In genomic region chr8:61894062-61894461, GRCm38 (mm10) we compare ENCODE assay signal across 8 mouse cellular contexts. TPM values are rescaled to one million over a fixed set of nuclear protein-coding genes. Genes with fewer than 3 reads are reported as not detected.
A peak's percentile ranks its signal among the peaks of the same experiment; 100 is the strongest.
DNase-seq lines count a peak whose midpoint lies in the region; ATAC-seq and TF ChIP-seq lines count a peak whose summit lies in the region.

No protein-coding gene starts in this region.

- no peaks in the 10 kb centered on the region for H3K27me3 ChIP-seq in hindbrain, embryonic 10.5 days (ENCODE audit: insufficient read depth, poor library complexity, severe bottlenecking)
- H3K27me3 ChIP-seq in hindbrain, embryonic 13.5 days, result no peaks in the 10 kb centered on the region
- no peaks in the 10 kb centered on the region for H3K27me3 ChIP-seq in neural tube, embryonic 14.5 days (ENCODE audit: control insufficient read depth, insufficient read depth, low read length)

- no peaks in the 10 kb centered on the region for H3K9me3 ChIP-seq in hindbrain, embryonic 10.5 days
- no peaks in the 10 kb centered on the region for H3K9me3 ChIP-seq in hindbrain, embryonic 13.5 days
- H3K9me3 ChIP-seq in neural tube, embryonic 14.5 days (ENCODE audit: control insufficient read depth, low read length), result no peaks in the 10 kb centered on the region

- H3K4me2 ChIP-seq in hindbrain, embryonic 13.5 days, result no peak overlapping the region
- H3K4me2 ChIP-seq in neural tube, embryonic 14.5 days (ENCODE audit: low read depth, low read length), result no peak overlapping the region

- peak; percentile 47 for DNase-seq in hindbrain, embryonic 10.5 days (ENCODE audit: low spot score)
- peak; percentile 65 for DNase-seq in ES-CJ7 (ENCODE audit: low read depth, low spot score)
- peak; percentile 73 for DNase-seq in brain, embryonic 14.5 days (ENCODE audit: low read depth)
- DNase-seq in heart, postnatal 10 days, result peak; percentile 79 to 87
- peak; percentile 58 to 70 for DNase-seq in left cerebral cortex, adult 18-20 months (ENCODE audit: low spot score in 2 of 2)
- DNase-seq in spleen, postnatal 14 days (ENCODE audit: low spot score in 2 of 2), result no peak

- intact Hi-C loops in heart, postnatal 10 days (cut with DNase I), result loop anchor here (1.0 to 2.0 kb wide), 4 partner anchors 33 to 166 kb away; no protein-coding TSS in a partner anchor

- no peak for ATAC-seq in hindbrain, embryonic 13.5 days (ENCODE audit: low FRiP score)
- ATAC-seq in neural tube, embryonic 14.5 days (ENCODE audit: low read depth), result peak; percentile 82; the same call in 1 of the 2 replicates

- TF ChIP-seq CTCF in brain, embryonic 14.5 days (IDR thresholded peaks at IDR 0.05; ENCODE audit: borderline replicate concordance, extremely low read depth, insufficient read depth, insufficient read length), result peak; percentile 61; the same call in 1 of the 2 replicates

- H3K9ac ChIP-seq in hindbrain, embryonic 13.5 days, result no peak overlapping the region
- no peak overlapping the region for H3K9ac ChIP-seq in neural tube, embryonic 14.5 days (replicated peaks; ENCODE audit: low read depth, low read length)

- no peaks in the 10 kb centered on the region for H3K36me3 ChIP-seq in hindbrain, embryonic 10.5 days
- no peaks in the 10 kb centered on the region for H3K36me3 ChIP-seq in hindbrain, embryonic 13.5 days
- H3K36me3 ChIP-seq in neural tube, embryonic 14.5 days (ENCODE audit: control insufficient read depth, insufficient read depth, low read length), result no peaks in the 10 kb centered on the region

- WGBS in hindbrain, embryonic 10.5 days, result 59% methylated on average over 2 of the region's 2 CpGs
- WGBS in hindbrain, embryonic 13.5 days, result 60% methylated on average over 2 of the region's 2 CpGs
- WGBS in neural tube, embryonic 14.5 days, result 61% methylated on average over 2 of the region's 2 CpGs

- H3K4me1 ChIP-seq in hindbrain, embryonic 10.5 days (replicated peaks), result no peaks in the 10 kb centered on the region
- no peaks in the 10 kb centered on the region for H3K4me1 ChIP-seq in hindbrain, embryonic 13.5 days (replicated peaks)
- no peaks in the 10 kb centered on the region for H3K4me1 ChIP-seq in neural tube, embryonic 14.5 days (ENCODE audit: control insufficient read depth, insufficient read depth, low read length)

- TF ChIP-seq POLR2A in brain, embryonic 14.5 days (IDR thresholded peaks at IDR 0.05; ENCODE audit: borderline replicate concordance, extremely low read depth, insufficient read depth, insufficient read length, poor library complexity, severe bottlenecking), result no peak

- H3K27ac ChIP-seq in hindbrain, embryonic 10.5 days, result no peak overlapping the region
- no peak overlapping the region for H3K27ac ChIP-seq in hindbrain, embryonic 13.5 days
- no peak overlapping the region for H3K27ac ChIP-seq in neural tube, embryonic 14.5 days (ENCODE audit: low read depth, low read length)

- H3K4me3 ChIP-seq in hindbrain, embryonic 10.5 days, result no peak overlapping the region
- H3K4me3 ChIP-seq in hindbrain, embryonic 13.5 days, result no peak overlapping the region
- H3K4me3 ChIP-seq in neural tube, embryonic 14.5 days (ENCODE audit: low read depth, low read length), result no peak overlapping the region

RNA-seq across cellular contexts. Expression of gene Palld, which starts 8.4 kb away (rescaled TPM):
- 52.4 and 53.2 TPM in 2 replicates for polyA plus RNA-seq in hindbrain, embryonic 10.5 days (2016; fragmentation: Nextera tagmentation; extraction: Ambion mirVana)
- polyA plus RNA-seq in hindbrain, embryonic 13.5 days (2015; fragmentation: Nextera tagmentation; extraction: Ambion mirVana), result 24.5 and 25.2 TPM in 2 replicates
- 12.3 and 16.4 TPM in 2 replicates for polyA plus RNA-seq in brain, embryonic 14.5 days (2012; rRNA removed)
- total RNA-seq in heart, postnatal 10 days (2021), result 100 to 1,000 TPM; 280 to 283 TPM
- total RNA-seq in left cerebral cortex, adult 18-20 months (2021), result 1 to 10 TPM; 3.8 to 4.4 TPM
- 11.1 and 17.3 TPM in 2 replicates for polyA plus RNA-seq in neural tube, embryonic 14.5 days (2014; fragmentation: Nextera tagmentation; extraction: Ambion mirVana)

RNA-seq across cellular contexts. Expression of gene Ddx60, which starts 33.8 kb away (rescaled TPM):
- 0.06 and 0.12 TPM in 2 replicates for polyA plus RNA-seq in hindbrain, embryonic 10.5 days (2016; fragmentation: Nextera tagmentation; extraction: Ambion mirVana)
- polyA plus RNA-seq in hindbrain, embryonic 13.5 days (2015; fragmentation: Nextera tagmentation; extraction: Ambion mirVana), result 0.42 and 0.54 TPM in 2 replicates
- polyA plus RNA-seq in brain, embryonic 14.5 days (2012; rRNA removed), result 0.08 and 0.11 TPM in 2 replicates
- total RNA-seq in heart, postnatal 10 days (2021), result 1 to 10 TPM; 1.6 to 1.8 TPM
- total RNA-seq in left cerebral cortex, adult 18-20 months (2021), result under 1 TPM; 0.49 to 0.73 TPM
- 0.20 and 0.48 TPM in 2 replicates for polyA plus RNA-seq in neural tube, embryonic 14.5 days (2014; fragmentation: Nextera tagmentation; extraction: Ambion mirVana)

Comparison
In these comparisons a context has a peak if more than half of its experiments do, and no peak if none do; other contexts are left out.
1. DNase-seq: peak in hindbrain, embryonic 10.5 days (single experiment), ES-CJ7 (single experiment), brain, embryonic 14.5 days (single experiment), heart, postnatal 10 days (2 of 2) and left cerebral cortex, adult 18-20 months (2 of 2); none in spleen, postnatal 14 days (0 of 2).